Mouse (Mus musculus): Measurements from ENCODE around the gene Ahdc1.
"Not testable (repeated sequence)": the region's sequence is repeated elsewhere in the genome, so short reads cannot be mapped to it uniquely, and the experiment has no call there.

Ahdc1 gene

DNA sequence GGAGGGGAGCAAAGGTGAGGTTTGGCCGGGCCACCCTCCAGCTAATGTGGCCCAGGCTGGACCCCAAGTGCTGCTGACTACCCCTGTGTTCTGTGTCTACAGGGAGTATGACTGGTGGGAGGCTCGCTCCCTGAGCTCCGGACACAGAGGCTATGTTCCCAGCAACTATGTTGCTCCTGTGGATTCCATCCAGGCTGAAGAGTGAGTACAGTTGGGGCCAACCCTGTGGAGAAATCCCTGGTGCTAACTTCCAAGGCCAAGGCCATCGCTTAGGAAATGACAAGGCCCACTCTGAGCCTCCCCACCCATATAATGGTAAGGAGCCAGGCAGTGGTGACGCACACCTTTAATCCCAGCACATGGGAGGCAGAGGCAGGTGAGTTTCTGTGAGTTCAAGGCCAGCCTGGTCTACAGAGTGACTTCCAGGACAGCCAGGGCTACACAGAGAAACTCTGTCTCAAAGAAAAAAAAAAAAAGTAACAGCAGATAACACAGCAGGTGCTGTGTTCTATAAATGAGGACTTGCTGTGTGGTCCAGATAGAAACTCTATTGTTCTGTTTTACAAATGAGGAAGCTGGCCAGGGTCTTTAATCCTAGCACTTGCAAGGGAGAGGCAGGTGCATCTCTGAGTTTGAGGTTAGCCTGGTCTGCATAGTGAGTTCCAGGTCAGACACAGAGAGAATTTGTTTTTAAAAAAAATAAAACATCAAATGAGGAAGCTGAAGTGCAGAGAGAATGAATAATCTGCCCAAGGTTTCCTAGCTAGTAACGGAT, 22.3 kb upstream of the Ahdc1 start:
- no peak for DNase-seq (ENCODE audit: low read depth, low spot score)

DNA sequence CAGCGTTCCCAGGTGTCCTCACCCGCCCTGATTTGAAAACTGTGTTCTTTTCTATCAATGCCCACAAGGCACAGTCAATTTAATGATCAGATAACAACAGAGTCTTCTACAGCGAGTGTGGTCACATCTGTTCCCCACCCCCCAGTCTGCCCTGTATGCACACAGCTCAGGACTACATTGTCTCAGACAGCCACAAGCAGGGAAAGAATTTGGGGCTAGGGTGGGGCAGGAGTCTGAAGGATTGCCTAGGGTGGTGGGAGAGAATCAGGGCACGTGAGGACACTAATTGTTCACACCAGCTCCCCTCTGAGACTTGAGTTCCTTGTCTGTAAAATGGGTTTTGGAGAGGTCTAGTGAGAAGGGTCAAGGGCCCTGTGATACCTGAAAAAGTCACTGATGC, 17.5 kb upstream of the Ahdc1 start:
- no peak for DNase-seq (ENCODE audit: low read depth, low spot score)

DNA sequence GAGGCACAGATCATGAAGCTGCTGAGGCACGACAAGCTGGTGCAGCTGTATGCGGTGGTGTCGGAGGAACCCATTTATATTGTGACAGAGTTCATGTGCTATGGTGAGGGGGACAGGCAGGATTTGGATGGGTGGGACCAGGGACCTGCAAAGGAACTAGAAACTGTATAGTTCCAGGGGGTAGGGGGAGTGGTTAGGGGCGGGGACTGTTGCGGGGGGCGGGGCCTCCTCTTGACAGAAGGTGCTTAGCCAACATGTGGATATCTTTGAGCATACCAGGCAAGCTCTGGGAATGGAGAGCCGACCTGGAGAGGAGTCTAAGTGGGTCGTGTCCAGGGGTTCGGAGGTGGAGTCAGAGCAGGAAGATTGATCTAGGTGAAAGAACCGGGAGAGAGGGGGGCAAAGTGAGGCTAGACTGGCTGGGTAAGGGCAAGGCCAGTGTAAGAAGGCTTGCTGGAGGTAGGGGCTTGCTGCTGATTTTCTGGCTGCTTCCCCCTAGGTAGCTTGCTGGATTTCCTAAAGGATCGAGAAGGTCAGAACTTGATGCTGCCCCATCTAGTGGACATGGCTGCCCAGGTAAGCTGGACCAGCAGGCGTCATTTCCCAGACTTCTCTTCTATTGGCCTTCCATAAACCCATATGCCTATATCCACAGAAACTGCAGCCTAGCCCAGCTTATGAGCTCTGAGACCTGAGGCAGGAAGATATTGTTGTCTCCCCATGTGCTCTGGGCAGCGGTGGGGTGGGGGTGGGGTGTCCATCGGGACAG, 13.4 kb upstream of the Ahdc1 start:
- DNase-seq (ENCODE audit: low read depth, low spot score), result no peak

DNA sequence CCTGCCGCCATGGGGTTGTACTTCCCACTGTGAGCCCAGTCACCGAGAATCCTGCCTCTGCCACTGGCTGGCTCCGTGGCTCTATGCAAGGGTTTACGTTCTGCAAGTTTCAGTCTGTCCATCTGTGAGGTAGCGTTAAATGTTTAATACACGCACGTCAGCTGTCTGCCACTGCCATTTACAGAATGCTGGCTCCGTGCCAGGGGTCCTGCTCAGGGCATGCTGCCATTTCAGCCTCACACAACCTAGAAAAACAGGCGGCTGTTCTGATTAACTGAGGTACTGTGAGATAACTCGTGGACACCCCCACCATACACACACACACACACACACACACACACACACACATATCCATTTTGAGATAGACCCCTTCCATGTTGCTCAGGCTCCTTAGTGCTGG, 8.2 kb upstream of the Ahdc1 start:
- DNase-seq (ENCODE audit: low read depth, low spot score), result no peak

DNA sequence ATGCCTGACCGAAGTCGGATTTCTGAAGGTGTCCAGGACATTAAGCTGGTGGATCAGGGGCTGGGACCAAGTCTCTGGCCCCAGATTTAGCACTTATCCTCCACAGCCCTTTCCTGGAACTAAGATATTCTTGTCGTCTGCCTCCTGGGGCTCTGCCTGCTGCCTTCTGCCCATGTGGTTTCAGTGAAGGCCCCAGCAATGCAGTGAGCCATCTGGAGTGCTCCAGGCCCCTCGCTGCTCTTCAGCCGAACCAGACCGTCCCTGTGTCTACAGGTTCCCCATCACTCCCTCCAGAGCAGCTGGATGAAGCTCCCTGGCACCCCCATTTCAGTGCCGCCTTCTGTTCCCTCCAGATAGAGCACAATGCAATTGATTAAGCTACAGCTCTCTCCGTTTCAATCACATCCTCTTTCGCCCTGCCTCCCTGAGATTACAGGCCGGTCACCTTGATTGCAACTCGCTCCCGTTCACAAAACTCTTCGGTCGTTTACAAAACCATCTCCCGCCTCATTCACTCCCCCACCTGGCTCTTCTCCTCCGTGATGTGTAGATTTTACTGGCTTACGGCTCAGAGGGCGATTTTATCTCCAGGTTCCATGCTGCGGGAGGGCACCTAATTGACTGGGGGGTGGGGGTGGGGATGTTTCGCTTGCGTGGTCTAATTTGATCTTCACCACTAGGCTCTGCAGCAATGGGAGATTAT, 7.6 kb upstream of the Ahdc1 start:
- no peak for DNase-seq (ENCODE audit: low read depth, low spot score)

DNA sequence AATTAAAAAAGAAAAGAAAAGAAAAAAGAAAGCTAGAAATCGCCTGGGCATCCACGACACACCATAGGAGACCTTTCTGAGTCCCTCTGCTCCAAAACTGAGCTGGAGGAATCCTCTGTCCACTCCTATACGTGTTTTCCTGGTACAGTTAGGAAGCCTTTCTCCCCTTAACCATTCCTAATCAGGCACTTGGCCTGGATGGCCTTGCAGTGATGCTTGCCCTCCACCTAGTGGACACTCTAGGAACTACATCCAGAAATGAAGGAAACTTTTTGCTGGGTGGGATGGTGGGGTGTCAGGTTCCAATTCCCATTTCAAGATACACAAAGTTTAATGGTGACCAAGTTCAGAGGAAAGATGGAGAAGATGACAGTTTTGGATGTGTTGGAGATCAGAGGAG, 5.8 kb upstream of the Ahdc1 start:
- DNase-seq (ENCODE audit: low read depth, low spot score), result peak; percentile 92

DNA sequence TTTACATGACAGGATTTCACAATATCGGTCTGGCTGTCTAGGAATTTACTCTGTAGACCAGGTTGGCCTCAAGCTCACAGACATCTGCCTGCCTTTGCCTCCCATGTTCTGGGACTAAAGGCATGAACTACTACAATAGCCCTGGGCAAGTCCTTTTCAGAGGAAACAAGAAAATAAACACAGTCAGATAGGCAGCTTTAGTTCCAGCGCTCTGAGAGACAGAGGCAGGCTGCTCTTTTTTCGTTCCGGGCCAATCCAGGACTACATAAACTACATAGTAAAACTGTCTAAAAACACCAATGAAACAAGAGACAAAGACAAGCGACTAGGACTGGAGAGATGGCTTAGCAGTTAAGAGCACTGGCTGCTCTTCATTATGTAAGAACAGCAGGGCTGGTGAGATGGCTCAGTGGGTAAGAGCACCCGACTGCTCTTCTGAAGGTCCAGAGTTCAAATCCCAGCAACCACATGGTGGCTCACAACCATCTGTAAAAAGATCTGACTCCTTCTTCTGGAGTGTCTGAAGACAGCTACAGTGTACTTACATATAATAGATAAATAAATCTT, 5.1 kb upstream of the Ahdc1 start:
- DNase-seq (ENCODE audit: low read depth, low spot score), result not testable (repeated sequence)

DNA sequence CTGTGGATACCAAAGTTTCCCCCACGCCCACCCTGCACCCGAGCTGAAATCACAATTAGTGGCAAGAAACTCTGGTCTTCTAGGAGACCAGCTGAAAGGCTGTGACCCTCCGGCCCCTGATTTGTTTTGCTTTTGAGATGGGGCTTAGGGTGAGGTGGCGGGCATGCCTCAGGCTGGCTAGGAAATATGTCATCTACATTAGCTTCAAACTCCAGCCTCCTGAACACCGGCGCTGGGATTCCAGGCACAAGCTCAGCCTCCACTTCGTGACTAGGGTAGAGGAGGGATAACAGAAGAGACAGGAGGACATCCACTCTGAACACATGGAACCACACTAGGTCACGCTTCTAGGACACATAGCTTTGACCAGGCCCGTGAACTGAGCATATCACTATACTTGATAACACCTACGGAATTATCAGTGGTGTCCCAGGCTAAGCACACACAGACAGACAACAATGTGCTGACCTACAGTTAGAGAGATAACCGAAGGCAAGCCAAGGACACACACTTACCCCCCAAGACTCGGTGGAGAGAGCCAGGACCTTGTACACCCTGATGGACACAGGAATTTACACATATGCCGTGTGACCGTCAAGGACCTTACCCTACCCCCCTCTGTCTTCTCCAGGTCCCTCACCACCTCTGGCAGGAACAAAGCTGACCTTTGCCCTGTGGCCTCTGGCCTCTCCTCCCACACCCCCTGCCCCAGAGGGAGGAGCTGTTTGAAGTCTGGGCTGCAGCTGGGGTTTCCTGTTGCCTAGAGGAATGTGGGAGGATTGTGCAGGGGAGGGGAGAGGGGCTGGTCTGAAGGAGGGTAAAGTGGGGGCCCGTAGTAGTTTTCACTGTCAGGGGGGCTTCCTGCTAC, 3.3 kb upstream of the Ahdc1 start:
- DNase-seq (ENCODE audit: low read depth, low spot score), result no peak

DNA sequence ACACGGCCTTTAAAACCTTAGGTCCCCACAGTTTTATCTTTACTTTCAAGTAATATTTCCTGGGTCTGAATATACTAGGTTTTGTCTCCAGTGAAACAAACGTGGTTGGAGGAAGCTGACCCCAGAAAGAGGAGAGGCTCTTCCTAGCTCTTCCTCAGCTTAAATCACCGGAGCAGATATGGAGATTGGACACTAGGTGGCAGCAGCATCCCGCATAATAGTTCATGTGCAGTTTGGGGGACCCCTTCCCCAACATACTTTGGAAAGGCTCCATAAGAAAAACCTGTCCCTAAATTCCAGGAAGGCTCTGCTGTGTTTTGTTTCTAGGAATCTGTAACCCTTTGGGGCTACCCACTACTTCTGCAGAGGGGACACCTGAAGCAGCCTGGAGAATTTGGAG, 1.9 kb upstream of the Ahdc1 start:
- DNase-seq (ENCODE audit: low read depth, low spot score), result no peak

DNA sequence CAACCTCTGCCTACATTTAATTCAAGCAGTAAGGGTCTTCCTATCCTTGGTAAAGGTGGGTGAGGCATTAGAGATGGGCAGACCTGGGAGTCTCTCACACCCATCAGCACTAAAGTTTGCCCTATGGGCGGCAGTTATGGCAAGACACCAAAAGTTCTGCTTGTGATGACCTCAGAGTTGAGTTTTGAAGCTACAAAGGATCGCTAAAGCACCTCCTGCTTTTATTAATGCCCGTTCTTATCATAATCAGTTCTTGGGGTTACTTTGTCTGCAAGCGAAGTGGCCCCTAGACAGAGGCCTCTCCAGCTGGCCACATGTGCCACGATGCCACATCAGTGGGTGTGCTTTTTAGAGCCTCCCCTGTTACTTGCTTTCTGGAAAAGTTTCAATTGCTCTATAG, 1.4 kb upstream of the Ahdc1 start:
- DNase-seq (ENCODE audit: low read depth, low spot score), result no peak

DNA sequence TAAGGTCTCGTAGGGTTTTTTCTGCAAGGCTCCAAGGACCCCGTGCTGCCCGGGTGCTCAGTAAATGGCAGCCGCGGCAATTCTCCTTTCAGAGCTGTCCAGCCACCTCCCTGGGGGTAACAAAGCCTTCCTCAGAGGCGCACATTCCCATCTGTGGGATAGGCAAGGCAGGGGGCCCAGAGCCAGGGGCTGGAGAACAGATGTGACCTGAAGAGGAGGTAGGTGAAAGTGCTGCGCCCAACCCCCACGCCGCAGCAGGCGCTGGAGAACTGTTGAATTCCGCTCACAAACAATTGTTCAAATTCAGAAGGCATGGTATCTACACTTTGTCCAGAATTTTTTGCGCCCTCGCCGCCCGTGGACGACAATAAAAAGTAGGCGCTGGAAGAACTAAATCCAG, 449 bp upstream of the Ahdc1 start:
- DNase-seq (ENCODE audit: low read depth, low spot score), result no peak

DNA sequence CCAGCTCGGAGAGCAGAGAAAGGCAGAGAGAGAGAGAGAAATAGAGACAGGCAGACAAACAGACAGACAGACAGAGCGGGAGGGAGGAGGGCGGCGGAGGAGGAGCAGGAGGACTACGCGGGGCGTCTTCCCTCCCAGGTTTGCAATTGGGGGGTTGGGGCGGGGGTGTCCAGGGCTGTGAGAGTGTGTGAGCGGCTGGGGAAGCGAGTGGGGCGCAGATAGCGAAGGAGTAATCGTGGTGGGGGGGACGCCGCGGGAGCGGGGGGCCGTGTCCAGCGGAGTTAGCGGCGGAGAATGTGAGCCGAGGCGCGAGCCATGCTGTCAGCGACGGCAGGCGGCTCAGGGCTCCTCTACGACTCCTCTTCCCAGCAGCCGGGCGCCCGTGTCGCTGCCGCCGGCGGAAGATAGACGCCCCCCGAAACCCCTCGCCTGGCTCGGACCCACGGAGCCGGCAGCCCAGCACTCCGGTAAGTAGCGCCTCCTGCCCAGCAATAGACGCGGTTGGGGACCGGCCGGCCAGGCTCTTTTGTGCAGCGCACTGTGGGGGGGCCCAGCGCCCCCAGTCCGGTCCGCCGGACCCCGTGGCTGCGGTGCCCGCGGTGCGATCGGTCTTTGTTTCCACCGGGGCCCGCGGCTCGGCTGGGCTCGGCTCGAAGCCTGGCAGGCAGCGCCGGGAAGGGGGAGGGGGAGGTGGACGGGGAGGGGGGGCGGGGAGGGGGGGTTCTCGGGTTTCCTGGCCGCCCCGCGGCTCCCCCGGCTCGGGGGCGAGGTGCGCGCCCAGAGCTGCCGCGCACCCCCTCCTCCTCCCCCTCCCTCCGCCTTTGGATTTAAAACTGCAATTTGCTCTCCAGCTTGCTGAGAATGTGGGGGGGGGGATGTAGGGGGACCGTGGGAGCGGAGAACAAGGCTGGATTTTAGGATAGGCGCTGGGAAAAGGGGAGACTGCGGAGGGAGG, 1.0 kb downstream of the Ahdc1 start:
- no peak for DNase-seq (ENCODE audit: low read depth, low spot score)

DNA sequence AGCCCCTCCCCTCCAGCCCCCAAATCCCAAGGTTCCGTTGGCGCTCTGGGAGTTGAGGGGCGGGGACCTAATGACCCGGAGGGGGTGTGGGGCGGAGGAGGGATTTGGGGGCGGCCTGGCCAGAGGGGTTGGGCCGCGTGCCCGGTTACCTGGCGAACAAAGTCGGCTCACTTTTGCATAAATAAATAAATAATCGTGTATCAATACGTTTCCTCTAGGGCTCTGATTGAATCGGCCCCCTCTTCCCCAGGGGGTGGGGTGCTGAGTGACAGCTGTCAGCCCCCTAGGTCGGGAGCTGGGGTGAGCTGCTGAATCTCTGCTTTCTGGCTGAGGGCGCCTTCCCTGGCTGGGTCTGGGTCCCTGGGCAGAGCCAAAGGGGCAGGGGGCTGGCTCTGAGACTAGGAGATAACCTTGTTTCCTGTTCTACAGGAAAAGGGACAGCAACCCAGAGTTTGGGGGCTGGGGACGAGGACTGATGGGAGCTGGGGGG, 1.8 kb downstream of the Ahdc1 start:
- DNase-seq (ENCODE audit: low read depth, low spot score), result no peak

DNA sequence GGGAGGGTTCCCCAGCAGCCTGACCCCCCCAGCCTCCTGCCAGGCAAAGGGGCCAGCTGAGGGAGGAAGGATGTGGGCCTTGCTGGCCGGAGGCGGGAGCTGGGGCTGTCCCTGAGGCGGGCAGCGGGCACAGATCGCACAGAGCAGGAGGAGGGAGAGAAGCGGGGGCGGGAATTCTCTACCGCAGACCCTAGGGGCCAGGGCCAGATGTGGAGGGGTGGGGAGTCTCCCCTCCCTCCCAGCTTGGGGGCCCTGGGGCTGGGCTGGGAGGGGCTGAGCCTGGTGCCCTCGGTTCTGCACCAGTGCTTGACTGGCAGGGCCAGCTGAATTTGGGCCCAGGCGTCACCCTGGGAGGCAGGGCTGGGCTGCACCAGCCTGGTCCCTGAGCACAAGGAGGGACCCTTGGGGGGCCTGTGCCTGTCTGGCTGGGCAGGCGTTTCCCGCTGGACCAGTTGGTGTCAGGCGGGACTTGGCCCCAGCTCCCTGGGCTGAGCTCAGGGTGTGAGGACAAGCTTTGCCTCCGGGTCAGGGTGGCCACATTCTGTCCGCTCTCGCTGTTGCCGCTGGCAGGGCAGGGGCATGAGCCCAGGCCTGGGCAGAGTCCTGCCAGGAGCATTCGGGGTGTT, 2.3 kb downstream of the Ahdc1 start:
- DNase-seq (ENCODE audit: low read depth, low spot score), result no peak

DNA sequence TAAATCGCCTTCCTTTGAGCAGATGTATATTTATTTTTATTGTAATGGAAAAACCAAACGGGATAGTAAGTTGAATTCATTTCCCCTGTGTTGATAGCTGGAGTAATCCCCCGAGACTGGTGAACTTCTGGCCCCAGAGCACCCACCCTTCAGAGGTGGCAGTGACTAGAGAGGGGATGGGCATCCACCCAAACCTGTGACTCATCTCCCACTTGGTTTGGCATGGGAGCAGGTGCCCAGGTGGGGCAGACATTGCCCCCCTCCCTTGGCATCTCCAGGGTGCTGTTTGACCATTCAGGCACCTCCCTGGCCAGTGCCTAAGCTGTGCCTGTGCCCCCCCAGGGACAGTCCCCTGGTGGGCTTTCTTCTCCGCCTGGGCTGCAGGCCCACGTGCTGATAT, 3.0 kb downstream of the Ahdc1 start:
- no peak for DNase-seq (ENCODE audit: low read depth, low spot score)

DNA sequence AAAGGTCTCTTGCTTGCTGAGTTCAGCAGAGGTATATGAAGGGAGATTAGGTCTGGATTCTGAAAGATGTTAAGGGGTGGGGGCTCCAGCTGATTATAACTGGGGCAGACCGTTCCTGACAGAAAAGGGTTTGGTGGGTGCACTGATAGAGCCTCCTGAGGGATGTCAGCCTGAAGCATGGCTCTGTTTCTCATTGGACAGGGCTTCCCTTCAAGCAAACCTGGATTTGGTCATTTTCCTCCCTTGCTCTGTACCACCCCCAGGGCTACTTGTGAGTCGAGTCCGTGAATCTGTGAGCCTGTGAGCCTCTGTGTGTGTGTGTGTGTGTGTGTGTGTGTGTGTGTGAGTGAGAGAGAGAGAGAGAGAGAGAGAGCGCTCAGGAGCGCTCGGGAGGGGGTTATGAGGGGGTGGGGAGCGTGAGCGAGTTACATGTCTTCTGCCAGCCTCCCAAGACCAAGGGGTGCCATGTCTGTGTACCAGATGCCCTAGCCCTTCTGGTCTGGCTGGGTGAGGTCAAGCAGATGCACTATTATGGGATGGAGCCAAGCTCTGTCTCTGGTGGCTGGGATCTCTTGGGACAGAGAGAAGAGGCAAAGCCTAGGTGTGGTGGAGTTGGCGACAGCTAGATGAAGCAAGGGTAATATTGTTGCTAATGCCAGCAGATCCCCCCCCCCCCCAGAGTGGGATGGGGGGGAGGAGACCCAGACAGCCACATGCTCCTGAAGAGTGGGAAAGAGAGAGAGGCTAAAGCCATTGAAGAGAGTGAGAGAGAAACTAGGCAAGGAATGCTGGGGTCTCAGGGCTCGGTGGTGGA, 4.0 kb downstream of the Ahdc1 start:
- DNase-seq (ENCODE audit: low read depth, low spot score), result no peak

DNA sequence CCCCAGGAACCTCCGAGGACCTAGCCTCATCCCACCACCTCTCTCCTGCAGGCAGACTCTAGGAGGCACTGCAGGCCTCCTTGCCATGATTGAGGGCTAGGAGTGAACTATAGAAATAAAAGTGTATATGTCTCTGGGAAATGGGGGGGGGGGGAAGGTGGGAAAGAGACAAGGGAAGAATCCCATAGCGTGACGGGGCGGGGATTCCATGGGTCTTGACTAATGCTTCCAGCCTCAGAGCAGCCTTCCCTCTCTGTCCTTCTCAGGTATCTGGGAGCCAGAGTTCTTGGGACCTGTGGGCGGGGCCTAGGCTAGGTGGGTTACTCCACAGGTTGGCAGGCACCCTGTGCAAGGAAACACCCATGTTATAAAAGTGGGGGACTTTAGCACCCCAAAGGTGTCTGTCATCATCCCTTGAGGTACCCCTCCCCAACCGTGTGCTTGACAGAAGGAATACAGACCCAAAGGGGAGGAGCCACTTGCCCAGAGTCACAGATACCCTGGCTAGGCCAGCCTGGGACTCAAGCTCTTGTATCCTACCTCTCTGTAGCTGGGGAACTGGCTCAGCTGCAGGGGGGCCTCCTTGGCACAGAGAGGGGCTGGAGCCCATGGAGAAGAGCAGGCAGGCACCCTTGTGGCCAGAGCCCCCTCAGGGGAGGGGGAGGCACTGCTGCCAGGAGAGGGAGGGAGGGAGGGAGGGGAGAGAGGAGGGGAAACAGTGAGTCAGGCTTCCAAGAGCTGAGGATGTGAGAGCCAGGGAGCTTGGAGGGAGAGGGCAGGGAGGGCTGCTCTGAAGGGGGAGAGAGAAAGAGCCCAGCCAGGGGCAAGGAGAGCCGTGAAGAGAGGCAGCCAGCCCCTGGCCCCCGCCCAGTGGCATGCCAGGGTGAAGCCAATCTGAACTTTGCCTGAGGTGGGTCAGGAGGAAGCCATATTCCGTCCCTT, 4.9 kb downstream of the Ahdc1 start:
- DNase-seq (ENCODE audit: low read depth, low spot score), result no peak
